Mouse (Mus musculus) megakaryocyte, adult 5-6 weeks (primary cell): ENCODE measurements around the gene Cd19. TPM values are rescaled to one million over a fixed set of nuclear protein-coding genes. Genes with fewer than 3 reads are reported as not detected.
"Not testable (repeated sequence)": the region's sequence is repeated elsewhere in the genome, so short reads cannot be mapped to it uniquely, and the experiment has no call there.

Experiments used
- ATAC-seq: 2 replicates; pipeline ENCODE4 v1.8.0; 2016; ENCODE audit warnings: mild to moderate bottlenecking, inconsistent platforms; ENCODE audit not compliant: poor library complexity, severe bottlenecking
- total RNA-seq, 2 experiments: library from RNA; stranded (forward) in 1 of 2; stranded (reverse) in 1 of 2; fragments of 153-499, 151-499 nt in 1 of 2; fragments of 221-1000, 200-1000 nt in 1 of 2; gene quantifications; 2 replicates each; pipeline versions ENCODE4 v1.2.3 to v1.2.4; 2015 to 2017

Cd19 gene
- total RNA-seq, 2 experiments from 2014 or later = 0.20 TPM; not detected in 1

DNA sequence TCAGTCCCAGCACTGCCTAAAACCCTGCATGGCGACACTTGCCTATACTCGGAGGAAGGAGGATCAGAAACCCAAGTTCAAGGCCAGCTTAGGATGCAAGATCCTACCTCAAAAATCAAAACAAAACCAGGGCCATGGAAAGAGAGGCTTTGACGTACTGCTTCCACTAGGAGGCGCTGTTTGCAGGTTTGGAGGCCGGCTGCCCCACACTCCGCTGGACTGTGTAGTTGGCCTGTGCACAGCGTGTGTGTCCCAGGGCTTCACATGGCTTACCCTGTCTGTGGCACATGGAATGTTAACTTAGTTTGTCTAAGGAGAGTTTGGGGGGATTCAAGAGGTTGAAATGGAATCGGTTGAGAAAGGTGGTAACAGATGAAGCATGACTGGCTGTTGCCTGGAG is 22.2 kb upstream of the Cd19 start:
- ATAC-seq = peak; percentile 93

DNA sequence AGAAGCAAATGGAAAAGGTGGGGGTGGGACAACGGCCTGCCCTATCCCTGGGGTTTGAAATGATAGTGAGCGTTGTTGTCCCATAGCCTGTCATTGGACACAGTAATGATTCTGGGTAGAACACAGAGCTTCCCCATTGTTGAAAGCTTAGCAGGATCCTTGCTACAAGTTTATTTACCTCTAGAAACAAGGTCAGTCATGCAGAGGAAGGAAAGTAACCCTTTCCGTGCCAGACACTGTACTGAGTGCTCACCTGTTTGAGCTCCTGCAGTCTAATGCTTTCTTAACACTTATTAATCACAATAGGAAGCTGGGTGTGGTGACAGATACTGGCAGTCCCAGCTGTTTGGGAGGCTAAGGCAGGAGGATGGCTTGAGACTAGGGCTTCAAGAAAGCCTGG is 21.1 kb upstream of the Cd19 start:
- ATAC-seq = no peak

DNA sequence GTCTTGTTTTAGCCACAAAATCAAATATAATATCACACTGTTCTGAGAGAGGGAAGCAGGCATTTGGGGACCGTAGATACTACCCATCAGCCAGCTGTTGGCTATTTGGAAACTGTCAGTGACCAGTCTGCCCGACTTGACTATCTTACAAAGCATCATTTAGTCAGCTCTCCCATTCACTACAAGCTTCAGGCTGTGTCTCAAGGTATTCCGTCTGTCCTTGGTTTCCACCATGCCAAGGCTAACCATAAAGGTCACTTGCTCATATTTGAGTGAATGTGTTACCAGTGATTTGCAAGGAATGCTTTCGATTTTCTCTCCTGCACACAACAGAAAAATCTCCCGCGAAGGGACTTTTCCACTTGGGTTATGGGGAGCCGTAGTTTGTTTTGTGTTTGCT is 20.0 kb upstream of the Cd19 start:
- ATAC-seq = no peak

GRCm38 (mm10) chr7:126430167-126430566 is 15.5 kb upstream of the Cd19 start:
- ATAC-seq = no peak

- 0 out of 2 replicates have a peak, but pooled peaks have one; percentile 2 for ATAC-seq
Measured at GRCm38 (mm10) chr7:126429503-126429898, 14.8 kb upstream of the Cd19 start.

DNA sequence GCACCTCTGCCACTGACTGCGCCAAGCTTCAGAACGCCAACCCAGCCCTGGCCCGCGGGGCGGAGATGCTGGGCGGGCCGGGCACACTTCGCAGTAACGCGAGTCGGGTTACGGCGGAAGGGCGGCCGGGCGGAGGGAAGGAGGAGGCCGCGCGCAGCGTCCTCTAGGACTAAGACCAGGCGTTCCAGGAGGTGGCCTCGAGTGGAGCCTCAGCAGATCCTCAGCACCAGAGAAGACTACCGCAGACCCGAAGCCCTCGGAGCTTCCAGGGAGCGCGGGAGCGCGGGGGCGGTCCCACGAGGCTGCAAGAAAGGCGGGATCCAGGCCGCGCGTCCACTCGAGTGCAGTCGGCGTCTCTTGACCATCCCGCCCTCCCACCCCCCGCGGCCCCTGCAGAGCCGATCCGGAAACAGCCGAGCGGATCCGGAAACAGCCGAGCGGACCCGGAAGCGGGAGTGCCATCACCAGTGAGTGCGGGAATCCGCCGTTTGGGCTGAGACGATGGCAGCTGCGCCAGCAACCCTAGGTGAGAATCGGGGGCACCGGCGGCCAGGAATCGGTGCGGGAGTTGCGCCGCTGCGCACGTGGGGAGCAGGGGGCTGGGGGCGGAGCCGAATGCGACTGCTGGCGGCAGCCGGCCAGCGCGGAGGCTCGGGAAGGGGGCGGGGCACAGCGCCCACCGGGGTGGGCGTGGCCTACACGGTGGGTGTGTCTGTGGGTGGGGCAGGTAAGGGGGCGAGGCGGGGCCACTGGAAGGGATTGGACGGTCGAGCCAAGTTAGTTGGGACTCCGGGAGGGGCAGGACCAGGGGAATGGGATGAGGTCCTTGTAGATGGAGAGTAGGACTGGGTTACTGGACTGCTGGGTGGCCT is 14.2 kb upstream of the Cd19 start, which contains the start of gene Rabep2:
Gene Rabep2, plus strand, starts transcription at position 129 of the 872 bp plus-strand sequence.
- ATAC-seq = peak; percentile 82

GRCm38 (mm10) chr7:126428154-126428553 is 13.5 kb upstream of the Cd19 start:
- 0 out of 2 replicates have a peak, but pooled peaks have one; percentile 6 for ATAC-seq

- ATAC-seq = no peak
Measured at GRCm38 (mm10) chr7:126427323-126427860, 12.7 kb upstream of the Cd19 start.

DNA sequence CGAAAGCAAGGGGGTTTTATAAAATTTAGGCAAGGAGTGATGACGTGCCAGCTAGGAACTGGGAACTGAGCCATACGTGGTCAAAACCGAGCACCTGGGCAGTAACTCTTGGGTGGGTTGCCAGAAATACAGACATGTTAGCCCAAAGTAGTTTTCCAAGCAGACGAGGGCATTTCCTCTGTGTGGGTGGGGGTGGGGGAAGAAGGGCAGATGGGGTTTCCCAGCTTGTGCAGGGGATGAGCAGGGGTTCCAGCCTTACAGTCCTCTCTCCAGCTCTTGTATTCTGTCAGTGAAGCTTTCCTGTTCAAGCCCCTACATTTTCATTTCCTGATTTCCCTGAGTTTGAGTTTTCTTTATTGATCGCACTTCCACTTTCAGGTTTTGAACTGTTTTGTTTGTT is 9.5 kb upstream of the Cd19 start:
- no peak for ATAC-seq

GRCm38 (mm10) chr7:126421756-126422155 is 7.1 kb upstream of the Cd19 start:
- ATAC-seq = peak; percentile 30; the same call in 1 of the 2 replicates

- no peak for ATAC-seq
Measured at GRCm38 (mm10) chr7:126418496-126418895, 3.8 kb upstream of the Cd19 start.

- no peak for ATAC-seq
Measured at GRCm38 (mm10) chr7:126417606-126418005, 2.9 kb upstream of the Cd19 start.

DNA sequence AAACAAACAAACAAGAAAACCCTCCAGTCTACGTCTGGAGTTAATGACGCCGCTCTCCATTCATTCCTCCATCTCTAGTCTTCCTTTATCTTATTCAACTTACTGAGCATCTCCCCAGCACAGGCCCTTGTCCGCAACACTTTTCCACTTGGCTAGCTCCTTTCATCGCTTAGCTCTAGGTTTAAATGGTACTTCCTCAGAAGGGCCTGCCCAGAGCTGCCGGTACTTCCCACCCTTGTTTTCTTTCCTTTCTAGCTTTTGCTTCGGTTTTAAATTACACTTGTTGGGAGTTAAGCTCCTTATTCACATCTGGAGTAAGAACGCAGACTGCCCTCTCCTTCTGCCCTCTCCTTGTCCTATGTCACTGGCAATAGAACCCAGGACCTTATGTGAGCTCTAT is 2.4 kb upstream of the Cd19 start:
- ATAC-seq = no peak

- peak; percentile 57 for ATAC-seq
Measured at GRCm38 (mm10) chr7:126416615-126417014, 1.9 kb upstream of the Cd19 start.

DNA sequence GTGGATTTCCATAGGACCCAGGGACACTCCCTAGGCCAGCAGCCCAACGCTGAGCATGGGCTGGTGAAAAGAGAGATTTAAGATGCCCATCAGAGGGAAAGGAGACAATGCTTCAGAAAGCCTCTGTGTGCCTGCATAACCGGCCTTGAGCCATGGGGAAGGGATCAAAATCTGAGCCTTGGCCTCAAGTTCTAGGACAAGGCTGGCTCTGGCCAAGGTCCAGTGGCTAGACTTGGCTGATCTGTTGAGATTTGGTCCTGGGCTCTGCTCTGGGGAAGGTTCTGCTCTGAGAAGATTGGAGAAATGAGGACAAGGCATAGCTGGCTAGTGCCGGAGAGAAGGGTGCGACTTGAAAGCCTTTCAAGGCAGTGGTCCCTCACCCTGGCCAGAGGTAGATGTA is 3.6 kb downstream of the Cd19 start:
- ATAC-seq = no peak

DNA sequence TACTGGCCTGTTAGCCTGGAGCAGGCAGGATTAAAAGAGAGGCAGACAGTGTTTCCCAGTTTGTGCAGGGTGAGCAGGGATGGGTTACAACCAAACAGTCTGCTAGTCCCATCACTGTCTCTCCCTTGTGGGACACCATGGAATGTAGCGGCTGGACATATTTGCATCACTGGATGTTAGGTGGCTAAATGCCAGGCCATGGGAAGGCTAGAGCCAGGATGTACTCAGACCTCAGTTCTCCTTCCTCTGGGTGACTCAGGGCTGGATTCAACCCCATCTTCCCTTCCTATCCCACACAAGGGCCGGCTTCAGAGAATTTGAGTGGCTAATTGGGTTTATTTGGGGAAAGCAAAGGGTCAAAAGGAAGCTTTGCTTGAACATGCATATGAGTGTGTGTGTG is 6.0 kb downstream of the Cd19 start:
- ATAC-seq = no peak

GRCm38 (mm10) chr7:126402518-126402917 is 12.2 kb downstream of the Cd19 start:
- ATAC-seq = not testable (repeated sequence)

DNA sequence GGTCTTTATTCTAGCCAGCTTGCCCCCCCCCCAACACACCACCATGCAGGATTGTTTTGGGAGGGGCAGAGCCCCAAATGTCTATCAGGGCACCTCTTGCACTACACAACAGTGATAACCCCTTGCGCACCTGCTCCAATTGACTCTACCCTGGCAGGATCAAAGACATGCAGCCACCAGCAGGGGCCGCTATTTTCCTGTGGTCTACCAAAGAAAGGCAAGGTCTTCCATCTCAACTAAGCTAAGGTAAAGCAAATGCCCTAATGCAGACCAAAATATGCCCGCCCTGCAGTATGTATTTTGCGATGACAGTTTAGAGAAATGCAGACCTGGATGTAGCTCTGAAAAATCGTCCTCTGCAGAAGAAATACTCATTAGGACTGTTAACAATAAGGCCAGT is 15.1 kb downstream of the Cd19 start:
- peak; percentile 50 for ATAC-seq

DNA sequence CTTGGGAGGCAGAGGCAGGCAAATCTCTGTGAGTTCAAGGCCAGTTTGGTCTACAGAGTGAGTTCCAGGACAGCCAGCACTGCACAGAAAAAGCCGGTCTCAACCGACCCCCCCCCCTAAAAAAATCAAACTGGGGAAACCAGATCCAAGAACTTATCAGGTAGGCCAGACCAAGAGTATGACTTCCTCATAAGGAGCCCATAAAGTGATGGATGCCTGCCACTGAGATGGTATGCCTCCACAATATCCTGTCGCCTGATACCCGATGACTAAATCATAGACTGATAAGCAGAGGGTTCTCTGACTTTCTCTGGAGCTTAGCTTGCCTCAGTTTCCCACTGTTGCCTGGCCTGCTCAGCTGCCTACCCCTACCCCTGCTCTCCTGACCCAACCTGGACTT is 16.9 kb downstream of the Cd19 start:
- no peak for ATAC-seq

GRCm38 (mm10) chr7:126397221-126397620 is 17.5 kb downstream of the Cd19 start:
- ATAC-seq = no peak

DNA sequence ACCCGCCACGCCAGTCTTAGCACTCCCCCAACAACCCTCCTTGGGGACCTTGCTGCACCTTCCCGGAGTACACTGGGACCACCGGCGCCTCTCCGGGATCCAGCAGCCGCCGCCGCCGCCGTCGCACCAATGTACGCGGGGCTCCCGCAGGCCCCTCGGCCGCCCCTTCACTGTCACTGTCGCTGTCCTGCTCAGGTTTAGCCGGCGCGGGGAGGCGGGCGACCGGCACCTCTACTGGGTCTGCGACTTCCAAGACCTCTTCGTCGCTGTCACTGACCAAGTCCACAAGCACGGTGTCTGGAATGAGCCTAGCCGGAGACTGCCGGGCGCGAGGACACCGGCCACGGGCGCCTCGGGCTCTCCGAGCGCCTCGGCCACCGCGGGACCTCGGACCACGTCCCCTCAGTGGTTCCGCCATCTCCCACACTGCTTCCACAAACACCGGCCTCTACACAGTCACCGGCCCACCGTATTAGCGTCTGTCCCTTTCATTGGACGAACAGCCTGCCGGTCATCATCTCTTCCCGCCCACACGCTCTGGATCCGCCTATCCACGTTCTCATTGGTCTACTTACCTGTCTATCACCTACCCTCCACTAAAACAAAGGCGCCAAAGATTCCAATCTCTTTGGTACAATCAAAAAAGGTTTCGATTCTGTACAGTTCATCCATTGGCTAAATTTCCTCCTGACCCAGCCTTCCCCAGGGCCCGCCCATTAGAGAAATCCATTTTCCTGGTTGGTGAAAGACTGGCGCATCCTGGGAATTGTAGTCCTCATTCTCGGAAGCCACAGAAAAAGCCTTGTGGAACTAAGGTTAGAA is 18.2 kb downstream of the Cd19 start, which contains the start of gene Nfatc2ip:
Gene Nfatc2ip, minus strand, starts transcription at position 440 of the 822 bp plus-strand sequence.
- ATAC-seq = peak; percentile 99
